Mouse (Mus musculus) midbrain, embryonic 16.5 days (tissue): ENCODE measurements at regions not wholly inside any gene's neighbourhood (a gene's known extent, or its start where the extent isn't known, plus 50 kb on each side); places are given as distances from the start of the nearest gene placed in this dataset.

Source experiments
- ATAC-seq: fragments of 200-750 bp; cut with Nextera tagmentation; 2 replicates; pipeline ENCODE4 v1.8.0; 2017; ENCODE audit warnings: moderate TSS enrichment
- H3K27ac ChIP-seq: fragments of 300-500 bp; sonication (generic); 2 replicates; pipeline ENCODE4 v1.5.1; 2014; ENCODE audit warnings: mild to moderate bottlenecking, low read length, mixed read lengths
- H3K27me3 ChIP-seq: fragments of 300-500 bp; sonication (generic); 2 replicates; pipeline ENCODE4 v1.6.1; 2014; ENCODE audit warnings: low read depth, low read length, mixed read lengths; ENCODE audit not compliant: control insufficient read depth, insufficient read depth
- H3K36me3 ChIP-seq: fragments of 300-500 bp; sonication (generic); 2 replicates; pipeline ENCODE4 v1.6.1; 2014; ENCODE audit warnings: mild to moderate bottlenecking, low read length, moderate library complexity, mixed read lengths; ENCODE audit not compliant: control insufficient read depth, insufficient read depth
- H3K4me1 ChIP-seq: fragments of 300-500 bp; sonication (generic); 2 replicates; pipeline ENCODE4 v1.6.1; 2014; ENCODE audit warnings: mild to moderate bottlenecking, low read length, mixed read lengths; ENCODE audit not compliant: control insufficient read depth, insufficient read depth
- H3K4me2 ChIP-seq: fragments of 300-500 bp; sonication (generic); 2 replicates; pipeline ENCODE4 v1.6.1; 2014; ENCODE audit warnings: mild to moderate bottlenecking, low read length, mixed read lengths
- H3K4me3 ChIP-seq: fragments of 300-500 bp; sonication (generic); 2 replicates; pipeline ENCODE4 v1.5.1; 2014; ENCODE audit warnings: low read depth, mild to moderate bottlenecking, low read length, moderate library complexity, mixed read lengths
- H3K9ac ChIP-seq: fragments of 300-500 bp; sonication (generic); 2 replicates; pipeline ENCODE4 v1.6.1; 2014; ENCODE audit warnings: low read depth, low read length, mixed read lengths
- H3K9me3 ChIP-seq: fragments of 300-500 bp; sonication (generic); replicated peaks from 2 replicates; pipeline ENCODE4 v1.6.1; 2014; ENCODE audit warnings: mild to moderate bottlenecking, low read length, mixed read lengths; ENCODE audit not compliant: control insufficient read depth, poor library complexity, severe bottlenecking
- WGBS: fragments of 180-500 bp; shearing (Covaris S2); extraction: QIAGEN DNeasy Blood & Tissue Kit; methylation state at CpG from one replicate; pipeline ENCODE4 v1.1.7; 2014; 5-methylcytosine and 5-hydroxymethylcytosine counted together

DNA sequence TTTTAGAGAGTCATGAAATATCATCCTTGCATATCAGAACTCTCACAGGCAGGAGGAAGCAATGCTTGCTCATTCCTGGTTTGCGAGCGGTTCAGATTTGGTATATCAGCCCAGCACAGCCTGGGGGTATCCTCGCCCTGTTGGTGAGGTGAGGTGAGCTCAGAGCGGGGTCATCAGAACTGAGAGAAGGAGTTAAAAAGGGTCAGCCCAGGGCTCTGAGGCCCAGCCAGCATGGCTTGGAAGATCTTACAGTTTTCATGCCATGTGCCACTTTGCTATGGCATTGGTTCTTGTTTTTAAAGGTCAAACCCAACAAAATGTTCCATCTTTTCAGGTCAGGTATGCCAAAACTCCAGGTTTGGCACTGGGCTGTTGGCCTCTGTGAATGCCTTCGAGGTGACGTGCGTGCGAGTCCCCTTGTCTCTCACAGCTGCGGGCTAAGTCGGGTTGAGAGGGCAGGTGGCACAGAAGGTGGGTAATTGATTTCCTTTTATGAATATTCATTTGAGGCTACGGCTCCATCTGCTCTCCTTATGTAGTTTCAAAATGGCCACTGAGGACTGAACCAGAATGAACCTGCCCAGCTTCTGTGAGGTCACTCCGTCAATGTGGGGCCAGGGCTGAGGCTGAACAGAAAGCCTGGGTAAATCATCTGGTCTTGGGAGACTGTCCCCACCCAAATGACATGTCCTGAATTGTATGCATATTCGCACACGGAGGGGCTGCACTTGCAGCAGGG is 86.3 kb downstream of the Hhipl2 start:
- WGBS, result 65% methylated on average over 14 of the region's 14 CpGs
- ATAC-seq, result no peak

DNA sequence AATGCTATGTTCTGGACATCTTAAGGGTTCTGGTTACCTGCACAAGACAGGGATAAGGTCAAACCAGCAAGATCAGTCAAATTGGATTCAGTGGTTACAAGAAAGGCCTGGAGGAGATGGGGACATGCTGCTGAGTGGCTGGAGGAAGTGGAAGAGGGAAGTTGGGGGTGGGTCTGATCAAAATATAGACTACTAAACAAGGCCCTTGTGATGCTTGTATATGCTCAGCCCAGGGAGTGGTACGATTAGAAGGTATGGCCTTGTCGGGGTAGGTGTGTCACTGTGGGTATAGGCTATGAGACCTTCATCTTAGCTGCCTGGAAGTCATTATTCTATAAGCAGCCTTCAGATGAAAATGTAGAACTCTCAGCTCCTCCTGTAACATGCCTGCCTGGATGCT is 89.9 kb downstream of the Hhipl2 start:
- H3K4me2 ChIP-seq, result no peak overlapping the region
- no peak overlapping the region for H3K9ac ChIP-seq
- no peaks in the 10 kb centered on the region for H3K27me3 ChIP-seq
- no peaks in the 10 kb centered on the region for H3K4me1 ChIP-seq
- no peaks in the 10 kb centered on the region for H3K36me3 ChIP-seq
- H3K4me3 ChIP-seq, result no peak overlapping the region
- WGBS, result 89% methylated on average over 2 of the region's 2 CpGs
- no peaks in the 10 kb centered on the region for H3K9me3 ChIP-seq
- no peak for ATAC-seq
- no peak overlapping the region for H3K27ac ChIP-seq

More for the DNA sequence above, 86.3 kb downstream of the Hhipl2 start:
- no peak overlapping the region for H3K4me3 ChIP-seq
- no peak overlapping the region for H3K9ac ChIP-seq
- no peaks in the 10 kb centered on the region for H3K36me3 ChIP-seq
- H3K9me3 ChIP-seq, result no peaks in the 10 kb centered on the region
- H3K27ac ChIP-seq, result no peak overlapping the region
- no peaks in the 10 kb centered on the region for H3K4me1 ChIP-seq
- H3K4me2 ChIP-seq, result no peak overlapping the region
- no peaks in the 10 kb centered on the region for H3K27me3 ChIP-seq

DNA sequence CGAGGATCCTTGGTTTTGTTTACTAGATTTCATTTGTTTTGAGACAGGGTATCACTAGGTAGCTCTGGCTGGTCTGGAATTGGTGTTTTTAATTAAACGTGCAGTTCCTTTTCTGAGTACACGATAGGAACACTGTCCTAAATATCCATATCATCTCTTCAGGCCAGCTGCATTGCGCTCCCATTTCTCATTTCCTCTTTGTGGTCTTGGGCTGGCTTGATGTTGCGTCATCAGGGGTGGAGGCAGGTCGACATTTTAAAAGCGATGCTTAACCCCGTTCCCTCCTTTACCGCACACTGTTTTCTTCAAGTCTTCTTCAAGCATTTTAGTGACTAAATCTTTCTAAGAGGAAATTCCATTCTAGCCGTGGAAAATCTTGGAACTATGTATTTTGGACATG is 92.7 kb downstream of the Hhipl2 start:
- ATAC-seq, result no peak
- Histone ChIP-seq H3K4me2 (no peak overlapping the region), H3K27ac (no peak overlapping the region), H3K9ac (no peak overlapping the region), H3K27me3 (no peaks in the 10 kb centered on the region), H3K36me3 (no peaks in the 10 kb centered on the region), H3K9me3 (no peaks in the 10 kb centered on the region), H3K4me3 (no peak overlapping the region), H3K4me1 (no peaks in the 10 kb centered on the region)
- 90% methylated on average over 10 of the region's 10 CpGs for WGBS

DNA sequence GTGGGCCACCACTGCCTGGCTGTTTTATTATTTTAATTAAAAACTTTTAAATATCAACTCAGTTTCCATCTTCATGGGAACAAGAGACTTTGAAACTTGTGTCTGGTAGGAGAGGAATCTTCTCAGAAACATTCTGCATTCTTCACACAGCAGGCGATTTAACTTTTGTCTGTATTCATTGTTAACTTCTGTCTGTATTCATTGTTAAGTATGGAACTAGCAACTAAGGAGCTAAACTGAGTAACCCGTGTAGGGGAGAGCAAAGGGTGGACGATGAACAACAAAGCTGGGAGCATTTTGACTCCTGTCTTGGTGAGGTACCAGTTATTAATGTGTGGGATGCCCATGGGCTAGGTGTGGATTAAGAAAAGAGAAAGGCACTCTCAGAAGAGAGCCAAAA is 95.9 kb downstream of the Hhipl2 start:
- no peak for ATAC-seq
- H3K4me2 ChIP-seq, result no peak overlapping the region
- H3K27ac ChIP-seq, result no peak overlapping the region
- no peaks in the 10 kb centered on the region for H3K36me3 ChIP-seq
- 56% methylated on average over 3 of the region's 3 CpGs for WGBS
- no peaks in the 10 kb centered on the region for H3K27me3 ChIP-seq
- H3K9ac ChIP-seq, result no peak overlapping the region
- no peak overlapping the region for H3K4me3 ChIP-seq
- no peaks in the 10 kb centered on the region for H3K9me3 ChIP-seq
- H3K4me1 ChIP-seq, result no peaks in the 10 kb centered on the region

DNA sequence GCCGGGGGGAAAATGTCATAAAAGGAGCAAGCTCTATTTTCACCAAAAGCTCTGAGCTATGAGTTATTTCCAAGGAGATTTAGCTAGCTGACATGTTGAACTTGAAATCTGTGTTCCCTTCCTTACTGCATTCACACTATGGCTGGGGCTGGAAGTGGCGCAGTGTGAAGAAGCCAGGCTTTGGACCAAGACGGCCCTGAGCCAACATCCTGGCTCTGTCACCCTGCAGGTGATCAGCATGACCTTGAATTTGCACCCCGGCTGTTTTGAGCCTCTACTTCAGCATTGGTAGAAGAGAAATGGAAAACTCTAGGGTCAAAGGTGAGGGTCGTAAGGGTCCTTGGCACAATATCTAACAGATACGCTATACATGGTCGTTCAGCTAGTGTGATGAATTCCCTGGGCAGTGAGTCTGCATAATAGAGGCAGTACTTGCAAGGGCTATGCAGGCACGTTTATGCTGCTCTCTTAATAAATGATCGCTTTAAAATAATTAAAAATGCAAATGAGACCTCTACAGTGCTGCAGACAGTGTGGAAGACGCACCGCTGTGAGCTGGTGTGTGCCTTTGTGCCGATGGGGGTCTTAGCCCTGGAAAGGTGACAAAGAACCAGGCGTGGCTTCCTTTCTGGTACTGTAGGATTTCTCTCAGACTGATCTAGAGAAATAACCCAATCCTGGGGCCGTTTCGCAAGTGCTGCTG is 96.4 kb downstream of the Hhipl2 start:
- H3K36me3 ChIP-seq, result no peaks in the 10 kb centered on the region
- H3K27ac ChIP-seq, result no peak overlapping the region
- ATAC-seq, result peak; percentile 62; the same call in 1 of the 2 replicates
- no peak overlapping the region for H3K4me3 ChIP-seq
- no peak overlapping the region for H3K9ac ChIP-seq
- no peaks in the 10 kb centered on the region for H3K4me1 ChIP-seq
- H3K9me3 ChIP-seq, result no peaks in the 10 kb centered on the region
- 70% methylated on average over 15 of the region's 15 CpGs for WGBS
- no peak overlapping the region for H3K4me2 ChIP-seq
- no peaks in the 10 kb centered on the region for H3K27me3 ChIP-seq

DNA sequence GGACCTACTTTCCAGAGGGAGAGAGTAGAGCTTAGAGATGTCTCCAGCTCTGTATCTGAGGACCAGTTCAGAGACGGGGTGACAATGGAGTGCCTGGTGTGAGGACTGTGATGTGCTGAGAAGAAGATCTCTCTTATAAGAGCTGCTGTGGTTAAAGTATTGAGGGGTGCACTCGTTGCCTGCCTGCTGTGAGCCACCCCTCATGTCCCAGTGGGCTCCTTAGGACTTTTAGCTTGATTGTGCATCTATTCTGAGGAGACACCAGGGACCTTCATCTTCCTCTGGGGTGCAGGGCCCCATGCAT is 96.9 kb downstream of the Hhipl2 start:
- H3K27ac ChIP-seq, result no peak overlapping the region
- ATAC-seq, result no peak
- WGBS, result 60% methylated on average over 2 of the region's 2 CpGs

DNA sequence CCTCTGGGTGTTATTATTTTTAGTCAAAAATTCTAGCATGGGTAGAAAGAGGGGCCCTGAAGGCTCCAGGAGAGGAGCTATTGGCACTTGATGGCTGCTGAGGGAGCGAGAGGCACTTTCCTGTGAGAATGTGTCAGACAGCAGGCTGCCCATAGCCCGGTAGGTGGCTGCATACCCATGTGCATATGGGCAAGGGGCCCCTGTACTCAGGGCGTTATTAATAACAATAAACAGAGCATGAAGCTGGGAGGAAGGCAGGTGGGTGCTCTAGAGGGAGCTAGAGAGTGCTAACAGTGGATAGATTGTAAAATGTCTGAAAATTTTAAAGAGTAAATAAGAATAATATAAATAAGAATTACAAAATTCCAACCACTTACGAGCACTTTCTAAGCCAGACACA is 98.2 kb downstream of the Hhipl2 start:
- ATAC-seq, result no peak
- WGBS, result 70% methylated on average over 4 of the region's 4 CpGs
- H3K36me3 ChIP-seq, result no peaks in the 10 kb centered on the region
- H3K27me3 ChIP-seq, result no peaks in the 10 kb centered on the region
- peaks cover 8% of the 10 kb centered on the region for H3K4me1 ChIP-seq
- H3K9me3 ChIP-seq, result no peaks in the 10 kb centered on the region
- H3K4me3 ChIP-seq, result no peak overlapping the region
- H3K4me2 ChIP-seq, result no peak overlapping the region
- no peak overlapping the region for H3K9ac ChIP-seq
- no peak overlapping the region for H3K27ac ChIP-seq

More for the DNA sequence above, 96.9 kb downstream of the Hhipl2 start:
- H3K9ac ChIP-seq, result no peak overlapping the region
- H3K4me2 ChIP-seq, result no peak overlapping the region
- H3K4me3 ChIP-seq, result no peak overlapping the region
- no peaks in the 10 kb centered on the region for H3K9me3 ChIP-seq
- no peaks in the 10 kb centered on the region for H3K27me3 ChIP-seq
- peaks cover 2% of the 10 kb centered on the region; the same call in 1 of the 2 replicates for H3K4me1 ChIP-seq
- no peaks in the 10 kb centered on the region for H3K36me3 ChIP-seq

DNA sequence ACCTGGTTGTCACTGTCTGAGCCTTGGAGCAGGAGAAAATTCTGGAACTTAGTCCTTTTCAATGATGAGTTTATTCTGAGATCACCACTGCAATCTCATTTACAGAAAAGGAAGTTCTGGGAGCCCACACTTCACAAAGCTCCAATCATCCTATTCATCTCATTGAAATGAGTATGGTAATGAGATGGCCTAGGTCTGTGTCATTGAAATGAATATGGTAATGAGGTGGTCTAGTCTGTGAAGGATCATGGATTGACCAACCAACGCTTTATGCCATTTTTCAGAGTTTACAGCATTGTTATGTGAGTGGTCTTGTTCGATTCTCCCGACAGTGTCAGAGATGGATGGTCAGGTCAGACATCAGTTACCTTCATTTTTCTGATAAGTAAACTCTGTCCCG is 99.2 kb downstream of the Hhipl2 start:
- Histone ChIP-seq H3K27ac (no peak overlapping the region), H3K9ac (no peak overlapping the region), H3K36me3 (no peaks in the 10 kb centered on the region), H3K27me3 (no peaks in the 10 kb centered on the region), H3K4me1 (peaks cover 15% of the 10 kb centered on the region), H3K4me2 (no peak overlapping the region), H3K4me3 (no peak overlapping the region), H3K9me3 (no peaks in the 10 kb centered on the region)
- no peak for ATAC-seq
- WGBS, result 76% methylated on average over 4 of the region's 4 CpGs

DNA sequence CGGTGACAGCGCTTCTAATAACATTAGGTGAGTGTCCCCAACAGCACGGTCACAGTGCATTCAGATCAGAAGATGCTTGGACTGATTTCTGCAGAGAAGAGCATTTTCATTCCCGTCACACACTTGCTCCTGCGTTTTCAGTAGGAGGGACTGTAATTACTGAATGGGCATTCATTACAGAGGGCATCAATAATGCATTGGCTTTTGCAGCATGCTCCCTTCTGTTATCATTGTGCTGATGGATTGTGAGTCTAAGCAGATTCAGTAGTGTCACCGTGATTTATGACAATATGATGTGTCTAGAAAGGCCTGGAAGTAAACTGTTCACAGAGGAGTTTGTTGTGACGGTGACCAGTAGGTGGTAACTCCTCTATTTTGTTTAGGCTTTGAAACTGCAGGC is 103.6 kb downstream of the Hhipl2 start:
- ATAC-seq, result peak; percentile 74
- Histone ChIP-seq H3K4me1 (peaks cover 17% of the 10 kb centered on the region), H3K9me3 (no peaks in the 10 kb centered on the region), H3K4me3 (no peak overlapping the region), H3K36me3 (no peaks in the 10 kb centered on the region), H3K27ac (no peak overlapping the region), H3K27me3 (no peaks in the 10 kb centered on the region), H3K4me2 (no peak overlapping the region), H3K9ac (no peak overlapping the region)
- 23% methylated on average over 7 of the region's 7 CpGs for WGBS
